Mouse (Mus musculus) granulocyte monocyte progenitor cell, adult 5-6 weeks (primary cell): Measurements from ENCODE around the gene Mrpl51. TPM values are rescaled to one million over a fixed set of nuclear protein-coding genes. Genes with fewer than 3 reads are reported as not detected.

Experiments used
- ATAC-seq: replicated peaks from 2 replicates; pipeline ENCODE4 v1.8.0; 2016; ENCODE audit warnings: mild to moderate bottlenecking, moderate TSS enrichment, inconsistent platforms; ENCODE audit not compliant: poor library complexity, severe bottlenecking
- total RNA-seq, 2 experiments: library from RNA; stranded (forward) in 1 of 2; stranded (reverse) in 1 of 2; fragments of 200-712, 200-1000 nt in 1 of 2; fragments of >200 nt in 1 of 2; fragmentation: Nextera tagmentation in 1 of 2; gene quantifications; 2 replicates each; pipeline ENCODE4 v1.2.3; 2014 to 2017

Gene Mrpl51
- total RNA-seq (2014; fragmentation: Nextera tagmentation) (117 and 197 TPM in 2 replicates), total RNA-seq (2017) (121 and 155 TPM in 2 replicates)

- peak; percentile 90 for ATAC-seq
Measured at GRCm38 (mm10) chr6:125191332-125192015, at the start of gene Mrpl51, which contains the start of gene Ncapd2. TSS of gene Mrpl51 (plus strand) at chr6:125191801. TSS of gene Ncapd2 (minus strand) at chr6:125191701.

- no peak for ATAC-seq
Measured at GRCm38 (mm10) chr6:125142436-125142835, 49.2 kb upstream of the Mrpl51 start.

- ATAC-seq = no peak
Measured at GRCm38 (mm10) chr6:125143128-125143527, 48.5 kb upstream of the Mrpl51 start.

- no peak for ATAC-seq
Measured at GRCm38 (mm10) chr6:125143904-125144303, 47.7 kb upstream of the Mrpl51 start.

GRCm38 (mm10) chr6:125145001-125145400, 46.6 kb upstream of the Mrpl51 start, which contains the start of gene Iffo1:
TSS of gene Iffo1 (plus strand) at chr6:125145241.
- ATAC-seq = peak; percentile 83

GRCm38 (mm10) chr6:125145479-125145951, 46.1 kb upstream of the Mrpl51 start:
- 0 out of 2 replicates have a peak, but pooled peaks have one; percentile 1 for ATAC-seq

GRCm38 (mm10) chr6:125146148-125146547, 45.5 kb upstream of the Mrpl51 start:
- ATAC-seq = no peak

GRCm38 (mm10) chr6:125146797-125147196, 44.8 kb upstream of the Mrpl51 start:
- ATAC-seq = peak; percentile 61

GRCm38 (mm10) chr6:125147329-125147728, 44.3 kb upstream of the Mrpl51 start:
- ATAC-seq = no peak

GRCm38 (mm10) chr6:125148251-125148925, 43.2 kb upstream of the Mrpl51 start:
- 0 out of 2 replicates have a peak, but pooled peaks have one; percentile 4 for ATAC-seq

- ATAC-seq = 0 out of 2 replicates have a peak, but pooled peaks have one; percentile 5
Measured at GRCm38 (mm10) chr6:125148926-125149568, 42.6 kb upstream of the Mrpl51 start.

GRCm38 (mm10) chr6:125149569-125149950, 42.0 kb upstream of the Mrpl51 start:
- ATAC-seq = no peak

GRCm38 (mm10) chr6:125152212-125153017, 39.2 kb upstream of the Mrpl51 start:
- peak; percentile 54 for ATAC-seq

GRCm38 (mm10) chr6:125153018-125153389, 38.6 kb upstream of the Mrpl51 start:
- ATAC-seq = no peak

GRCm38 (mm10) chr6:125153682-125154081, 37.9 kb upstream of the Mrpl51 start:
- ATAC-seq = no peak

GRCm38 (mm10) chr6:125154550-125154949, 37.1 kb upstream of the Mrpl51 start:
- no peak for ATAC-seq

- no peak for ATAC-seq
Measured at GRCm38 (mm10) chr6:125155262-125155661, 36.3 kb upstream of the Mrpl51 start.

- no peak for ATAC-seq
Measured at GRCm38 (mm10) chr6:125156491-125156890, 35.1 kb upstream of the Mrpl51 start.

- no peak for ATAC-seq
Measured at GRCm38 (mm10) chr6:125156903-125157614, 34.5 kb upstream of the Mrpl51 start.
